Mouse (Mus musculus) Patski (cell line): ENCODE data around the gene Armc2. TPM values are rescaled to one million over a fixed set of nuclear protein-coding genes. Genes with fewer than 3 reads are reported as not detected.

Experiments used
- ATAC-seq: fragments of 100-300 bp; one replicate; pipeline ENCODE4 v1.8.0; 2021
- CTCF ChIA-PET: fragments of 350-600 bp; sonication (Branson Sonifier 250); formaldehyde crosslinking; loops from one replicate; lab custom pipeline; 2022; ENCODE audit warnings: inconsistent platforms; lab: Charles Lee
- POLR2A ChIA-PET: fragments of 350-600 bp; sonication (Branson Sonifier 250); formaldehyde crosslinking; loops from one replicate; lab custom pipeline; 2022; ENCODE audit warnings: antibody characterized with exemption, inconsistent platforms; lab: Charles Lee
- DNase-seq: peaks from one replicate; pipeline ENCODE4 v3.0.0-alpha.2; 2011; ENCODE audit warnings: low read depth, low spot score
- H3K27me3 ChIP-seq: fragments of 371-371 bp; one replicate; pipeline ENCODE4 v1.5.1; 2021
- CTCF ChIP-seq: fragments of 100-300 bp; IDR thresholded peaks from one replicate; pipeline ENCODE4 v1.5.1; 2021
- in situ Hi-C: fragments of 300-500 bp; cut with MboI; formaldehyde crosslinking; loops from 3 replicates; pipeline ENCODE4 v1.11.1; 2018; ENCODE audit warnings: low pct_unique_long_range_greater_than_20kb, mixed read lengths
- polyA plus RNA-seq: library from polyadenylated mRNA; unstranded; gene quantifications from one replicate; pipeline ENCODE4 v1.2.3, GENCODE M21; 2021

Armc2 gene
- polyA plus RNA-seq, 1 experiment from 2014 or later = 1.6 TPM

DNA sequence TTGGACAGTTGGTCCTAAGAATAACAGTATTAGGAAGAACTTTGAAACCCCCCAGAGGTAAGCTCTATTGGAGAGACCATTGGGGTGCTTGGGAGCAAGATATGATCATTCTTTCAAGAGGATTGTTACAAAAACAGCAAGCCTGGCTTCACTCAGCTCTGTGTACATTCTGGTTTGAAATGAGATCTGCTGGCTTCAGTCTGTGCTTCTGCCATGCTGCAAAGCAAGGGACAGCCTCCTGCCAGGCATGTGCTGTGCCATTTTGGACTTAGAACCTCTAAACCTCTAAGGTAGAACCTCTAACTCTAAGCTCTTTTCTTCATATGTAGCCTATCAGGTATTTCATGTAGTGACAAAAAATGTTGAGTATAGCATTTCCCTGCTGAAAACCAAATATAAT is 142.6 kb downstream of the Armc2 start:
- CTCF ChIA-PET = no interaction called here
- POLR2A ChIA-PET = no interaction called here
- no peak for ATAC-seq
- no peak for TF ChIP-seq CTCF
- in situ Hi-C loops = no loop called here
- DNase-seq = no peak
- H3K27me3 ChIP-seq = no peaks in the 10 kb centered on the region

- ChIA-PET POLR2A (no interaction called here), CTCF (interaction anchor here (0.9 kb wide), 1 partner anchor 14 kb away, joined by 3 read pairs; no protein-coding TSS in a partner anchor)
- DNase-seq (no peak), ATAC-seq (no peak)
- TF ChIP-seq CTCF = no peak
- no peaks in the 10 kb centered on the region for H3K27me3 ChIP-seq
- in situ Hi-C loops = no loop called here
Measured at GRCm38 (mm10) chr10:41871564-41871963, 146.7 kb downstream of the Armc2 start.

- in situ Hi-C loops = no loop called here
- ChIA-PET CTCF (no interaction called here), POLR2A (interaction anchor here (1.0 kb wide), 1 partner anchor 16 kb away, joined by 3 read pairs; no protein-coding TSS in a partner anchor)
- ATAC-seq = no peak
- no peak for DNase-seq
- no peaks in the 10 kb centered on the region for H3K27me3 ChIP-seq
- no peak for TF ChIP-seq CTCF
Measured at GRCm38 (mm10) chr10:41870101-41870500, 148.1 kb downstream of the Armc2 start.

DNA sequence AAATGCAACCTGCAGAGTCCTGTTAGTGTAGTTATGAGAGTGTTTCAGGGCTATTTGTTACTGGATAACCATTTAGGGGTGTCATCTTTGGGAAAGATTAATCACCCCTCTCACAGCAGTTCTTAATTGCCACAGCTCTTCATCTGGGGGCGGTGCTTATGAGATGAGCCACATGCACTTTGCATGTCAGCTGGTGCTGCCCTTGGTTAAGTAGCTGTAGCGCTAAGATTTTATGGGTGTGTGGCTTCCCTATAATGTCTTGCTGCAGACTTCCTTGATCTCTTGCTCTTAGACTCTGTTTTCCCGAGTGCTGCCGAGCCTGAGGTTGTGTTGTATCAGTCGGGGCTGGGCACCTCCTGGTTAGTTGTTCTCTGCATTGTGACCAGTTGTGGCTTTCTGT is 150.3 kb downstream of the Armc2 start:
- ChIA-PET CTCF (no interaction called here), POLR2A (no interaction called here)
- DNase-seq (no peak), ATAC-seq (no peak)
- no peak for TF ChIP-seq CTCF
- H3K27me3 ChIP-seq = no peaks in the 10 kb centered on the region
- in situ Hi-C loops = no loop called here

DNA sequence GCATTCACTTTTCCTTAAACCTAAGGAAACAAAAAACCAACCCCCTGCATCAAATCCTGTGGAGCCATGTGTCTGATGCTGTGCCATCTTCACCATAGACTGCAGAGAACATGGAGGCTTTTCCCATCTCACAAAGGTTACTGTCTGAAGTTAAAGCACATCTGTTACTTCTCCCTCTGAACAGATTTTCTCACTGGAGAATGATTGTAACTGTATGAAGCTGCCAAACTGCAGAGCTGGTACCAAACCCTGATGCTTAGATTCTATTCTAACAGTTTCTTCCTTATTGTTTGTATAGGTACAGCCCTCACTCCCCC is 151.4 kb downstream of the Armc2 start:
- no peak for ATAC-seq
- POLR2A ChIA-PET = no interaction called here
- DNase-seq = no peak
- CTCF ChIA-PET = interaction anchor here (0.6 to 1.4 kb wide), 2 partner anchors 19 to 21 kb away, joined by 3 read pairs; no protein-coding TSS in a partner anchor
- H3K27me3 ChIP-seq = no peaks in the 10 kb centered on the region
- in situ Hi-C loops = no loop called here
- TF ChIP-seq CTCF = no peak

GRCm38 (mm10) chr10:41866069-41866837 is 152.0 kb downstream of the Armc2 start:
- POLR2A ChIA-PET = no interaction called here
- CTCF ChIA-PET = interaction anchor here (0.6 to 1.4 kb wide), 2 partner anchors 19 to 22 kb away, joined by 3 read pairs; no protein-coding TSS in a partner anchor
- in situ Hi-C loops = no loop called here
- ATAC-seq (no peak), DNase-seq (no peak)
- no peaks in the 10 kb centered on the region for H3K27me3 ChIP-seq
- no peak for TF ChIP-seq CTCF

Other genes starting within 250 kb of the Armc2 start
- gene Cep57l1, start 208.6 kb downstream of the Armc2 start, polyA plus RNA-seq = 17.3 TPM
- 28.6 TPM for gene Sesn1, start 208.5 kb downstream of the Armc2 start, polyA plus RNA-seq